Mouse (Mus musculus) small intestine, adult 2 months (tissue): ENCODE data around the gene Bst2. TPM values are rescaled to one million over a fixed set of nuclear protein-coding genes. Genes with fewer than 3 reads are reported as not detected.

Source experiments
- H3K27ac ChIP-seq: fragments of 200-500 bp; 2 replicates; pipeline ENCODE4 v1.5.1; 2012; ENCODE audit warnings: low read depth, low read length, control low read depth, inconsistent platforms; ENCODE audit not compliant: insufficient read depth
- H3K27me3 ChIP-seq: fragments of 200-500 bp; 2 replicates; pipeline ENCODE4 v1.6.1; 2012; ENCODE audit warnings: mild to moderate bottlenecking, moderate library complexity, low read length, inconsistent platforms; ENCODE audit not compliant: control insufficient read depth, insufficient read depth
- H3K36me3 ChIP-seq: fragments of 200-500 bp; 2 replicates; pipeline ENCODE4 v1.6.1; 2012; ENCODE audit warnings: mild to moderate bottlenecking, low read length, control low read depth, inconsistent platforms; ENCODE audit not compliant: control insufficient read depth, insufficient read depth
- H3K4me1 ChIP-seq: fragments of 200-500 bp; 2 replicates; pipeline ENCODE4 v1.6.1; 2012; ENCODE audit warnings: low read length, inconsistent platforms, mixed read lengths; ENCODE audit not compliant: control insufficient read depth, insufficient read depth, insufficient read length
- H3K4me3 ChIP-seq: fragments of 200-500 bp; 2 replicates; pipeline ENCODE4 v1.5.1; 2012; ENCODE audit warnings: low read depth, mild to moderate bottlenecking, control low read depth, inconsistent platforms, low read length, moderate library complexity
- CTCF ChIP-seq: fragments of 200-500 bp; IDR thresholded peaks from 2 replicates; pipeline ENCODE4 v1.5.1; 2012; ENCODE audit warnings: low read depth, mild to moderate bottlenecking, control low read depth, inconsistent platforms, low read length, moderate library complexity, mixed read lengths; ENCODE audit not compliant: insufficient replicate concordance, insufficient read length; ENCODE audit errors: extremely low read depth
- POLR2A ChIP-seq: fragments of 200-500 bp; IDR thresholded peaks from 2 replicates; pipeline ENCODE4 v1.6.1; 2012; ENCODE audit warnings: low read depth, mild to moderate bottlenecking, control low read depth, inconsistent platforms, low read length, moderate library complexity
- WGBS: fragments of 180-500 bp; shearing (Covaris S2); methylation state at CpG from one replicate; pipeline ENCODE4 v1.1.7; 2018; 5-methylcytosine and 5-hydroxymethylcytosine counted together
- polyA plus RNA-seq: library from polyadenylated mRNA; depleted of rRNA; stranded (reverse); fragments of >200 nt; gene quantifications from 2 replicates; pipeline ENCODE4 v1.2.3, GENCODE M21; 2012

The Bst2 gene
- polyA plus RNA-seq, 1 experiment = 242 TPM

- H3K4me1 ChIP-seq = 0 out of 2 replicates have a peak, but pooled peaks cover 4% of the 10 kb centered on the region
- H3K4me3 ChIP-seq = no peak overlapping the region
- TF ChIP-seq CTCF (no peak), POLR2A (no peak)
- H3K27me3 ChIP-seq = 0 out of 2 replicates have a peak, but pooled peaks cover 3% of the 10 kb centered on the region
- 19% methylated on average over 6 of the region's 6 CpGs for WGBS
- no peaks in the 10 kb centered on the region for H3K36me3 ChIP-seq
- no peak overlapping the region for H3K27ac ChIP-seq
Measured at GRCm38 (mm10) chr8:71516786-71517185, 20.5 kb downstream of the Bst2 start.

DNA sequence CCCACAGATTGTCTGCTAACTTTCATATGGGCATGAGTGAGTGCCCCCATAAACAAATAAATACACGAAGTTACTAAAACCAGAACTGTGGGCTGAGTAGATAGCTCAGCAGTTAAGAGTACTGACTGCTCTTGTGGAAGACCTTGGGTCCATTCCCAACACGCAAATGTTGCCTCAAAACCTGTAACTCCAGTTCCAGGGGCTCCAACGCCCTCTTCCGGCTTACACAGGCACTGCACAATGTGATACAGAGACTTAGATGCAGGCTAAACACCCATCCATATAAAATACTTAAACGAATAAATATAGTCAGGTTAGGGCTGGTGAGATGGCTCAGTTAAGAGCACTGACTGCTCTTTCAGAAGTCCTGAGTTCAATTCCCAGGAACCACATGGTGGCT, 22.2 kb downstream of the Bst2 start:
- TF ChIP-seq POLR2A (no peak), CTCF (no peak)
- WGBS = 59% methylated on average over 5 of the region's 5 CpGs
- Histone ChIP-seq H3K4me1 (0 out of 2 replicates have a peak, but pooled peaks cover 4% of the 10 kb centered on the region), H3K27me3 (no peaks in the 10 kb centered on the region), H3K4me3 (no peak overlapping the region), H3K36me3 (no peaks in the 10 kb centered on the region), H3K27ac (no peak overlapping the region)

- no peak overlapping the region for H3K4me3 ChIP-seq
- H3K4me1 ChIP-seq = no peaks in the 10 kb centered on the region
- WGBS = 54% methylated on average over 15 of the region's 15 CpGs
- H3K27ac ChIP-seq = no peak overlapping the region
- no peaks in the 10 kb centered on the region for H3K36me3 ChIP-seq
- H3K27me3 ChIP-seq = 0 out of 2 replicates have a peak, but pooled peaks cover 2% of the 10 kb centered on the region
- no peak for TF ChIP-seq POLR2A
- TF ChIP-seq CTCF = no peak
Measured at GRCm38 (mm10) chr8:71513018-71513754, 24.1 kb downstream of the Bst2 start.

- TF ChIP-seq CTCF = no peak
- TF ChIP-seq POLR2A = peak; percentile 39; the same call in 1 of the 2 replicates
- no peaks in the 10 kb centered on the region for H3K36me3 ChIP-seq
- peaks cover 11% of the 10 kb centered on the region; the same call in 1 of the 2 replicates for H3K27me3 ChIP-seq
- whole genome bisulfite sequencing = 35% methylated on average over 14 of the region's 14 CpGs
- H3K4me1 ChIP-seq = peaks cover 3% of the 10 kb centered on the region
- H3K4me3 ChIP-seq = peak within 1 kb of the TSS; percentile 53
- peak within 1 kb of the TSS; percentile 66 for H3K27ac ChIP-seq
Measured at GRCm38 (mm10) chr8:71511644-71512043, 25.6 kb downstream of the Bst2 start, which contains the start of gene Plvap. Gene Plvap (minus strand): TSS chr8:71511752.

DNA sequence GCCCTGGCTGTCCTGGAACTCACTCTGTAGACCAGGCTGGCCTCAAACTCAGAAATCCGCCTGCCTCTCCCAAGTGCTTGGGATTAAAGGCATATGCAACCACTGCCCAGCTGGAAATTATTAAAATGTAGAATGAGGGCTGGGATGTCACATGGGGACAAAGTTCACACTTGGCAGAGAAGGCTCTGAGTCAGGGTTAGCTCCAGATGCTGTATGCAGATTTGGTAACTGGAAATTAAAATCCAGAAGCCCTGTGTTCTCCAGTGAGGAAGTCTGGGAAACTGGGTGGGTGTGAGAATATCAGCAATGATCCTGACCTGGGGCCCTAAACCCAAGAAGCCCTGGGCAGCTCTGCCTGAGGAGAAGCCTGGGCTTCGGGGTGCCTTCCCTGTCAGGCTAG, 27.9 kb downstream of the Bst2 start:
- no peaks in the 10 kb centered on the region for H3K36me3 ChIP-seq
- peaks cover 3% of the 10 kb centered on the region for H3K4me1 ChIP-seq
- H3K4me3 ChIP-seq = peak overlapping the region; percentile 22
- WGBS = 28% methylated on average over 2 of the region's 2 CpGs
- peak overlapping the region; percentile 8; the same call in 1 of the 2 replicates for H3K27ac ChIP-seq
- peaks cover 11% of the 10 kb centered on the region; the same call in 1 of the 2 replicates for H3K27me3 ChIP-seq
- TF ChIP-seq POLR2A = no peak
- no peak for TF ChIP-seq CTCF

- Histone ChIP-seq H3K4me1 (peaks cover 3% of the 10 kb centered on the region), H3K4me3 (peak overlapping the region; percentile 62), H3K27me3 (peaks cover 11% of the 10 kb centered on the region; the same call in 1 of the 2 replicates), H3K36me3 (no peaks in the 10 kb centered on the region), H3K27ac (no peak overlapping the region)
- no peak for TF ChIP-seq CTCF
- TF ChIP-seq POLR2A = no peak
- under 1% methylated on average over 61 of the region's 61 CpGs for WGBS
Measured at GRCm38 (mm10) chr8:71507589-71508104, 29.6 kb downstream of the Bst2 start.

DNA sequence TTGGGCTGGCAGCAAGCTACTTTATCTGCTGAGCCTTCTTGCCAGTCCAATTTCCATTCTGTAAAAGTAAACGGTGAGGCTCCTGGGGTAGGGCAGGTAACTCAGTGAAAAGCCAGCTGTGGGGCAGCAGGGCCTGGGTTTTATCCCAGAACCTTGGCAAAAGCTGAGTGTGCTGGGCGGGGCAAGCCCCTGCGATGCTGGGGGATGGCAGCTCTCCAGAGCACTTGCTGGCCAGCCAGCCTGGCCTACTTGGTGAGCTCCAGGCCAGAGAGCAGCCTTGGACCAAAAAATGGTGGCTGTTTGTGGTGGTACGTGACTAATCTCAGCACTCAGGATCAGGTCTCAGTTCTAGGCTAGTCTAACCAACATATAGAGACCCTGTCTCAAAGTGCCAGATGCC, 31.3 kb downstream of the Bst2 start:
- Histone ChIP-seq H3K4me3 (no peak overlapping the region), H3K4me1 (peaks cover 3% of the 10 kb centered on the region), H3K27me3 (peaks cover 11% of the 10 kb centered on the region; the same call in 1 of the 2 replicates), H3K36me3 (no peaks in the 10 kb centered on the region), H3K27ac (no peak overlapping the region)
- TF ChIP-seq POLR2A (no peak), CTCF (no peak)
- WGBS = 43% methylated on average over 4 of the region's 4 CpGs
